Mouse (Mus musculus): Measurements from ENCODE around the gene Cobll1. TPM values are rescaled to one million over a fixed set of nuclear protein-coding genes. Genes with fewer than 3 reads are reported as not detected.

Cobll1 gene
- polyA plus RNA-seq, 1 experiment from 2014 or later = 3.3 TPM

DNA sequence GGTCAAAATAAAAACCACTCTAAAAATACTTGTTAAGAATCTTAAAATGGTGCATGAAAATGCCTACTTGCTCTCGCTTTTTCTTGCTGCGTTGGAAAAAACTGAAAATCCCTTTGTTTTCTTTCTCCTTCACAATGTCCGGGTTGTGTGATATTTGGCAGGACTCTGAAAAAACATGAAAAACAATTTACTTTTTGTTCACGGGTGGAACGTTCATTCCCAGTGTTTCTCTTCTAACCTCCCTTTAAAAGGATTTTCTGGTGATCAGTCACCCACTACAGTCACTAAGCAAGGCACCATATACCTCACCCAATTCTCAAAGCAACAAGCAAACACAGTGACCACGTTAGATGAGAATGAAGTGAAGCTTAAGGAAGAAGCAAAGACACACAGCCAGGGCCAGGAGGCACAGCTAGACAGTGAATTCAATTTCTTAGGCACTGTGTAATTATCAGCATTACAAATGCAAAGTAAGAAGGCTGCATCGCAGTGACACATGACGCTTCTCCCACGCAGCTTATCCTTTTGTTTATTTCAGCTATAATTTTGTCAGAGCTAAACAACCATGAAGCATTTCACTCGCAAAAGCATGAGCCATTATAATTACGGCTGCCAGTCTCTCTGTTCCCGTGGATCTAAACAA, 112.9 kb downstream of the Cobll1 start:
- Histone ChIP-seq H3K27ac (ENCODE audit: low read length) (peak overlapping the region; percentile 21), H3K9me3 (ENCODE audit: control insufficient read depth, low read length) (peaks cover 3% of the 10 kb centered on the region; the same call in 1 of the 2 replicates), H3K4me1 (replicated peaks; ENCODE audit: control insufficient read depth, insufficient read depth, low read length) (peaks cover 10% of the 10 kb centered on the region; the same call in 1 of the 2 replicates), H3K36me3 (ENCODE audit: control insufficient read depth, insufficient read depth) (no peaks in the 10 kb centered on the region), H3K9ac (replicated peaks; ENCODE audit: low read depth, low read length) (no peak overlapping the region), H3K4me2 (ENCODE audit: low read length) (peak overlapping the region; percentile 26; the same call in 1 of the 2 replicates), H3K4me3 (replicated peaks; ENCODE audit: low read length) (no peak overlapping the region), H3K27me3 (replicated peaks; ENCODE audit: control insufficient read depth, insufficient read depth, low read length) (no peaks in the 10 kb centered on the region)
- 27% methylated on average over 12 of the region's 12 CpGs for WGBS
- ATAC-seq = peak; percentile 85

DNA sequence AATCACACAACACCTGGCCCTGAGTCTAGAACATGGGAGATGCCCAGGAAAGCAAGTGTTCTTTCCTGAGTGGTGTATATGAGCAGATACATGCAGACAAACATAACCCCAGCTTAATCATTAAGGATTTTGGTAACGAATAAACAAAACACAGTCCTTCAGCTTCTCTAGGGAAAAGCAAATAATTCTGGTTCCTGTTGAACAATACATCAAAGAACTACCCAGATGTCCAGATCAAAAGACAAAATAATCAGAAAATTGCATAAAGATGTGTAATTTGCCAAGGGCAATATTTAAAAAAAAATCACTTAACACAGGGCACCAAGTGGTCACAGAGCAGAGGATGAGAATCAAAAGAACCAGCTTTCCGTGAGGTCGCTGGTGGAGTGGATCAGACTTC, 115.5 kb downstream of the Cobll1 start:
- WGBS = 87% methylated on average over 3 of the region's 3 CpGs
- no peaks in the 10 kb centered on the region for H3K27me3 ChIP-seq (replicated peaks; ENCODE audit: control insufficient read depth, insufficient read depth, low read length)

DNA sequence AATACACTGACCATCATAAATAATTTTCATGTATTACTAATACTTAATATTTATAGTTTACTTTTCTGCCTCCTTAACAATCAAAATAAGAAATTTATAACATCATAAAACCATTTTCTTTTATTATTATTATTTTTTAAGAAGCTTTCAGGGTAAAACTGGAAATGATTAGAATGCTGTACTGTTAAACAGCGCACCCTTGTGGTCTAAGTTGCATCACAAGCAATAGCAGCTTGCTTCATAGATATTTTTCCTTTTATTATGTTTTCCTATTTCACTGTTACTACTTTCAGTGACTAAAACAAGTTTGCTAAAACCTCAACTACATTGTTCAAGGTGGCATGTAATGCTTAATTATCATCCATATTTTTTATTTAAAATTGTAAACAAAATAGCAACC, 117.8 kb downstream of the Cobll1 start:
- Histone ChIP-seq H3K4me1 (replicated peaks; ENCODE audit: control insufficient read depth, insufficient read depth, low read length) (peaks cover 6% of the 10 kb centered on the region; the same call in 1 of the 2 replicates), H3K27me3 (replicated peaks; ENCODE audit: control insufficient read depth, insufficient read depth, low read length) (no peaks in the 10 kb centered on the region), H3K4me2 (ENCODE audit: low read length) (no peak overlapping the region), H3K4me3 (replicated peaks; ENCODE audit: low read length) (no peak overlapping the region), H3K36me3 (ENCODE audit: control insufficient read depth, insufficient read depth) (no peaks in the 10 kb centered on the region), H3K27ac (ENCODE audit: low read length) (no peak overlapping the region), H3K9me3 (ENCODE audit: control insufficient read depth, low read length) (no peaks in the 10 kb centered on the region), H3K9ac (replicated peaks; ENCODE audit: low read depth, low read length) (no peak overlapping the region)
- ATAC-seq = no peak
- 10% methylated on average over 1 of the region's 1 CpGs for WGBS

More for the DNA sequence above, 115.5 kb downstream of the Cobll1 start:
- no peak overlapping the region for H3K4me2 ChIP-seq (ENCODE audit: low read length)
- H3K4me3 ChIP-seq (replicated peaks; ENCODE audit: low read length) = no peak overlapping the region
- no peak for ATAC-seq
- H3K36me3 ChIP-seq (ENCODE audit: control insufficient read depth, insufficient read depth) = no peaks in the 10 kb centered on the region
- H3K9ac ChIP-seq (replicated peaks; ENCODE audit: low read depth, low read length) = no peak overlapping the region
- H3K9me3 ChIP-seq (ENCODE audit: control insufficient read depth, low read length) = no peaks in the 10 kb centered on the region
- peaks cover 10% of the 10 kb centered on the region; the same call in 1 of the 2 replicates for H3K4me1 ChIP-seq (replicated peaks; ENCODE audit: control insufficient read depth, insufficient read depth, low read length)
- no peak overlapping the region for H3K27ac ChIP-seq (ENCODE audit: low read length)

DNA sequence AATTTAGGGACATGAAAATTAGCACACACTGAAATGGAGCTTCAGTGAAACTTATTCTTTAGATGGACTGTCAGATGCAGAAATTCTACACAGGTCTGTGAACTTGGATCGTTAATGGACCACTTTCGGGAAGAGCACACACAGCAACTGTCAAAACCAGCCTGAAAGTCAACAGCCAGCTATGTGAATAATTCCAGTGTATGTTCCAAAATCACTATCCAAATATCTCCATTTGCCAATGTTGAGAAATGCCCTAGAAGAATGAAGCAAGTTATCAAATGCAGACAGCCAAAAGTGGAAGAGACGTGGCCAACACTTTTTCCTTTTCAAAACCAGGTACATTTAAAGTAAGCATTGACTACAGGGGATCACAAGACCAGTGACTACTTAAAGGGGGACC, 118.2 kb downstream of the Cobll1 start:
- Histone ChIP-seq H3K36me3 (ENCODE audit: control insufficient read depth, insufficient read depth) (no peaks in the 10 kb centered on the region), H3K27ac (ENCODE audit: low read length) (no peak overlapping the region), H3K9me3 (ENCODE audit: control insufficient read depth, low read length) (no peaks in the 10 kb centered on the region), H3K27me3 (replicated peaks; ENCODE audit: control insufficient read depth, insufficient read depth, low read length) (no peaks in the 10 kb centered on the region), H3K4me1 (replicated peaks; ENCODE audit: control insufficient read depth, insufficient read depth, low read length) (0 out of 2 replicates have a peak, but pooled peaks cover 2% of the 10 kb centered on the region), H3K4me2 (ENCODE audit: low read length) (no peak overlapping the region), H3K4me3 (replicated peaks; ENCODE audit: low read length) (no peak overlapping the region), H3K9ac (replicated peaks; ENCODE audit: low read depth, low read length) (no peak overlapping the region)
- WGBS = 61% methylated on average over 3 of the region's 3 CpGs
- ATAC-seq = no peak

DNA sequence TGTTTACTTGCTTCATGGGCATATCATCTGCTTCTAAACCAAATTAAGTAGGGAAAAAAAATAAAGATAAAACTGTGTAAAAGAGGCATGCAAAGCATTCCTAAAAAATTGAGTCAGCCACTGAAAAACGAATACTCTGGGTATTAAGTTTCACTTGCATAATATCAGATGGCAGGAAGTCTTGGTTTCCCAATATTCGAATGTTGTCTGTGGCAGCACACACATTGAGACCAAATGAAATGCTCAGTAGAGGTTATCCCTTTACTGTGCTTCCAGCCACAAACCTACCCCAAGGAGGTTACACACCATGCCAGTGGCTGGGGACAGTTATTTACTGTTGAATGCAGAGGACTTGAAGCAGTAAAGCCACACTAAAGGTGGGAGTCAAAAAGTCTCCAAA, 119.1 kb downstream of the Cobll1 start:
- no peak for ATAC-seq
- Histone ChIP-seq H3K4me3 (replicated peaks; ENCODE audit: low read length) (no peak overlapping the region), H3K36me3 (ENCODE audit: control insufficient read depth, insufficient read depth) (no peaks in the 10 kb centered on the region), H3K27ac (ENCODE audit: low read length) (no peak overlapping the region), H3K9me3 (ENCODE audit: control insufficient read depth, low read length) (no peaks in the 10 kb centered on the region), H3K4me1 (replicated peaks; ENCODE audit: control insufficient read depth, insufficient read depth, low read length) (no peaks in the 10 kb centered on the region), H3K9ac (replicated peaks; ENCODE audit: low read depth, low read length) (no peak overlapping the region), H3K4me2 (ENCODE audit: low read length) (no peak overlapping the region), H3K27me3 (replicated peaks; ENCODE audit: control insufficient read depth, insufficient read depth, low read length) (no peaks in the 10 kb centered on the region)
- WGBS = 79% methylated on average over 2 of the region's 2 CpGs

DNA sequence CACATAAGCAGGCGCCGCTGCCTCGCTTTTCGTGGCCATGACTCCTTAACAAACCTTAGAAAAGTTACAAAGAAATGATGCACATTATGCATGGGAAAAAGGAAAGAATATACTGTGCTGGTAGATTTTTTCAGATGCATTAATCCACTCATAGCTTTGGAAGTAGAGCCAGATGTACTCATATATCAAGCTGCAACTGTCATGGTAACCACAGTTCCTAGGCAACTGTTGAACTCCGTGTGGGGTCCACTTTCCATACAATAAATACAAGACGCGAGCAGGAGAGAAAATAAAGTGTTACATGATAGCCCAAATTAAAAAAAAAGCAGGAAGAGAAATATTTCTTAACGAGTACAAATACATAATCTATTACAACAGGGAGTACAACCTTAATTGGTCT, 119.5 kb downstream of the Cobll1 start:
- Histone ChIP-seq H3K36me3 (ENCODE audit: control insufficient read depth, insufficient read depth) (no peaks in the 10 kb centered on the region), H3K9ac (replicated peaks; ENCODE audit: low read depth, low read length) (no peak overlapping the region), H3K27ac (ENCODE audit: low read length) (no peak overlapping the region), H3K4me1 (replicated peaks; ENCODE audit: control insufficient read depth, insufficient read depth, low read length) (no peaks in the 10 kb centered on the region), H3K27me3 (replicated peaks; ENCODE audit: control insufficient read depth, insufficient read depth, low read length) (no peaks in the 10 kb centered on the region), H3K9me3 (ENCODE audit: control insufficient read depth, low read length) (no peaks in the 10 kb centered on the region), H3K4me2 (ENCODE audit: low read length) (no peak overlapping the region), H3K4me3 (replicated peaks; ENCODE audit: low read length) (no peak overlapping the region)
- WGBS = 69% methylated on average over 8 of the region's 8 CpGs
- ATAC-seq = no peak

DNA sequence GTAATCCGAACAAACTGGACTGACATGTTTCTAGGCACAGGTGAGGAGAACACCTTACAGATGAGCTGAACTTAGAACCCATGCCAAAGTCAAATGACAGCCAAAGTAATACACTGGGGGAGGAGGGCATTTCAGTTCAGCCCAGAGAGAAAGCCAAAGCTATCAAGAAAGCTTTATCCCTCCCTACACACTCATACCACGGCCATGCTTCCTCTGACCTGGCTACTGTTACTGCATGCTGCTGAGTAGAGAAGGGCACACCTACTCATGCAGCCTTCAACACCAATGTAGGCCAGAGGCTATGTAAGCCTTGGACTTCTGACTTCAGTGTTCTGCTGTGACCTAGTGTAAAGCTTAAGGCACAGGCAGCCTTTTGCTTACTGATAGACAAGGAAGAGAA, 120.1 kb downstream of the Cobll1 start:
- Histone ChIP-seq H3K36me3 (ENCODE audit: control insufficient read depth, insufficient read depth) (no peaks in the 10 kb centered on the region), H3K9ac (replicated peaks; ENCODE audit: low read depth, low read length) (no peak overlapping the region), H3K27ac (ENCODE audit: low read length) (no peak overlapping the region), H3K4me3 (replicated peaks; ENCODE audit: low read length) (no peak overlapping the region), H3K9me3 (ENCODE audit: control insufficient read depth, low read length) (no peaks in the 10 kb centered on the region), H3K4me1 (replicated peaks; ENCODE audit: control insufficient read depth, insufficient read depth, low read length) (no peaks in the 10 kb centered on the region), H3K4me2 (ENCODE audit: low read length) (no peak overlapping the region), H3K27me3 (replicated peaks; ENCODE audit: control insufficient read depth, insufficient read depth, low read length) (no peaks in the 10 kb centered on the region)
- WGBS = 91% methylated on average over 2 of the region's 2 CpGs
- ATAC-seq = no peak

DNA sequence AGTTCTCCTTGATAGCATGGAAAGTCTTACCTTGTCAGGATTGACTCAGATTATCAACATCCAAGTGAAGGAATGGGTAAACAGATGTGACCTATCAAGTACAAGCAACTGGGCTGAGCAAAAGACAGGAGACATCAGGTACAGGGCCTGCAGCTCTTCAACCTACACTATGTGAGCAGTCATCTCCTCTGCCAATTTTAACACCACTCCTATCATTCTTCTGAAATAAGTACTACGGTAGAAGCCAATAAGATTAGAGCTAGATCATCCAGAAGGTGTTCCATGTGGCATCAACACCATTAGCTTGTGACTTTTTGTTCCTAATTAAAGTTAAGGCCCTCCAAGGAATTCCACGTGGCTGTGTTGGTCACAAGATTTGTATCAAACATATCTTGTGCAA, 121.3 kb downstream of the Cobll1 start:
- no peak overlapping the region for H3K27ac ChIP-seq (ENCODE audit: low read length)
- no peak overlapping the region for H3K4me3 ChIP-seq (replicated peaks; ENCODE audit: low read length)
- ATAC-seq = no peak
- 84% methylated on average over 2 of the region's 2 CpGs for WGBS
- H3K36me3 ChIP-seq (ENCODE audit: control insufficient read depth, insufficient read depth) = no peaks in the 10 kb centered on the region
- H3K9ac ChIP-seq (replicated peaks; ENCODE audit: low read depth, low read length) = no peak overlapping the region
- no peak overlapping the region for H3K4me2 ChIP-seq (ENCODE audit: low read length)
- H3K27me3 ChIP-seq (replicated peaks; ENCODE audit: control insufficient read depth, insufficient read depth, low read length) = no peaks in the 10 kb centered on the region
- no peaks in the 10 kb centered on the region for H3K9me3 ChIP-seq (ENCODE audit: control insufficient read depth, low read length)
- H3K4me1 ChIP-seq (replicated peaks; ENCODE audit: control insufficient read depth, insufficient read depth, low read length) = no peaks in the 10 kb centered on the region

DNA sequence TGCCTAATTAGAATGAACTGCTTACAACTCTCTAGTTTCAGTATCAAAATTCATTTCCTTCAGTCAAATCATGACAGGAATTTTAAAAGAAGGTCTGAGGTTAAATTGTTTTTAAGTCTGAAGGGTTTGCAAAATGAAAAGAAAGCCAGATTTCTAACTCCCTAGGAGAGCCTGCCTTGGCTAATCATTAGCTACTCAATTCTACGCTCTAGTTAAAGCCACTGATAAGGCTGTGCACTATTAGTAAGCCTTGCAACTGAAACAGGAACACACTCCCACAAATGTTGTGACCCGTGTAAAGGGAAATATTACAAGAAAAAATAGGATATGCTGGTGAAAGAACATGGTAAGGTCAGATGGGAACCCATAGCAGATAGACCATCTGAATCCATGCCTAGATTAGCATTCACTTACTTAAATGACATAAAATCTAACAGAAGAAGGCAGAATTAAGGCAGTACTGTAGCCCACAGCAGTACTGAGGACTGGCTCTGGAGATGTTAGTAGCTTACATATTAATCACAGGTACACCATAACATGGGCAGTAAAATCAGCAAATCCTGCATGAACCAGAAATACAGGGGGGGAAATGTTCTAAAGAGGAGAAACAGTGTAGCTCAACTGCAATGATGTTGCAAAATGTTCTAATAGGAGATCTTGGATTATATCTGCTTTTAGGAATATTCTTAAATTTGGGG, 122.6 kb downstream of the Cobll1 start:
- H3K4me1 ChIP-seq (replicated peaks; ENCODE audit: control insufficient read depth, insufficient read depth, low read length) = no peaks in the 10 kb centered on the region
- 84% methylated on average over 2 of the region's 2 CpGs for WGBS
- H3K9me3 ChIP-seq (ENCODE audit: control insufficient read depth, low read length) = no peaks in the 10 kb centered on the region
- no peak overlapping the region for H3K9ac ChIP-seq (replicated peaks; ENCODE audit: low read depth, low read length)
- H3K4me3 ChIP-seq (replicated peaks; ENCODE audit: low read length) = no peak overlapping the region
- no peak for ATAC-seq
- H3K36me3 ChIP-seq (ENCODE audit: control insufficient read depth, insufficient read depth) = no peaks in the 10 kb centered on the region
- H3K27me3 ChIP-seq (replicated peaks; ENCODE audit: control insufficient read depth, insufficient read depth, low read length) = no peaks in the 10 kb centered on the region
- no peak overlapping the region for H3K4me2 ChIP-seq (ENCODE audit: low read length)
- H3K27ac ChIP-seq (ENCODE audit: low read length) = no peak overlapping the region
